Mouse (Mus musculus): ENCODE results near the gene Aip.
"Not testable (repeated sequence)": the region's sequence is repeated elsewhere in the genome, so short reads cannot be mapped to it uniquely, and the experiment has no call there.

Gene Aip

DNA sequence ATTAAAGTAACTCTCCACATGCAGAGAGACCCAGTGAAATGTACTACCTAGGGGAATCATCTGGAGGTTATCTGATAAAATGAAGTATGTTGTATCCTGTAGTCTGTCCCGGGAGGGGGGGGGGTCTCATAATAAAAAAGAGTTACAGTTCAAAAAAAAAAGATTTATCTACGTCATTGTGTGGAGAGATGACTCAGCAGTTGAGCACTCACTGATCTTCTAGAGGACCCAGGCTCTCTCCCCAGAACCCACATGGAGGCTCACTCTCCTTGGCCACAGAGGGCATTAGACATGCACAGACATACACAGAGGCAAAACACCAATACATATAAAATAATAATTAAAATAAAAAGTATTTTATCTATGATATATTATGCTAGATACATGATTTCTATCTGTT, 34.3 kb downstream of the Aip start:
- DNase-seq (ENCODE audit: low spot score in 2 of 2) = no peak

DNA sequence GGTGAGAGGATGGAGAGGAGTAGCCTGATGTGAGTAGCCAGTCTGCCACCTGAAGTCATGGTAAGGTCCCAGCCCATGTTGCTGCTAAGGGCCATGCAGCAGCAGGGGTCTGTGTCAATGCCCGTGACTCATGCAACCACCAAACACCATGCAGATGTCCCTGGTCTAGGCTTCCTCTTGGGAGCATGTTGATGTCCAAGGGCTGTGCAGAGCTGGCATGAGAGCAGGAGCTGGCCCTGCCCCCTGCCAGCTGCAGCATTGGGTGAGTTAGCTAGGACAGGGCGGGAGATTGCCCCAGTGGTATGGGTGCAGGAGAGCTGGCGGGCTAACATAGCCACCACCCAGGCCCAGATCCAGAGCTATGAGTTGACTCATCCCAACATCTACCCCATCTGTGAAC, 35.2 kb downstream of the Aip start:
- no peak for DNase-seq (ENCODE audit: low spot score in 2 of 2)

DNA sequence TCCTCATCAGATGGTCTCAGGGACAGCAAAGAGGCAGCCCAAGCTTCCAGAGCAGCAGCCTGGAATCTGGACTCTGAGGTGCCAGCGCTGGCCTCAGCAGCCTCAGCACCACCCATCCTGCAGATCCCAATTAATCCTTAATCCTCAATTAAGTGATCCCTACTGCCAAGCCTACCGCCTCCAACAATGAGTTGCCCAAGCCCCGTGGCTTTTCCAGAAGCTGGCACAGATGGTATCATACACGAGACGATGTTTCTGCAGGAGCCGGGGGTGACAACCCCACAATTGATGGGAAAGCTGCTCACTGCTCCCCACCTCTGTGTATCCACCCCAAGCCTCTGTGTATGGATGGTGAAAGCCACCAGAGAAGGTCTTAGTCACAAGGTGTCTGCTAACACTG, 36.5 kb downstream of the Aip start:
- no peak for DNase-seq (ENCODE audit: low spot score in 2 of 2)

DNA sequence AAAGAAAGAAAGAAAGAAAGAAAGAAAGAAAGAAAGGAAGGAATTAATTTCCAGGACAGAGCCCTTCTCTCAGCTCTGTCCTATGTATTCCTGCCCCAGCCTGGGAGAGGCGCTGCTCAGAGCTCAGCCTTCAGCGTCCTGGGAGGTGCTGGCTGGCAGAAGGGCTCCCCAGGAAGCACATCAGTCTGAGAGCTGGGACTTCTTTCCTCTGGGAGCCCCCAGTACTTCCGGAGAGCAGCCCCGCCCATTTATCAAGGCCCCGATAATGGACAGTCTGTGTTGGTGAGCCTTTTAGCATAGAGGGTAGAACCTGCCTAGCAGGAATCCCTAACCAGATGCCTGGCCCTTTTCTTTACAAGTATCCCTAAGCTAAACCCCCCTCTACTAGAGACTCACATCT, 37.5 kb downstream of the Aip start:
- DNase-seq (ENCODE audit: low spot score in 2 of 2) = no peak

DNA sequence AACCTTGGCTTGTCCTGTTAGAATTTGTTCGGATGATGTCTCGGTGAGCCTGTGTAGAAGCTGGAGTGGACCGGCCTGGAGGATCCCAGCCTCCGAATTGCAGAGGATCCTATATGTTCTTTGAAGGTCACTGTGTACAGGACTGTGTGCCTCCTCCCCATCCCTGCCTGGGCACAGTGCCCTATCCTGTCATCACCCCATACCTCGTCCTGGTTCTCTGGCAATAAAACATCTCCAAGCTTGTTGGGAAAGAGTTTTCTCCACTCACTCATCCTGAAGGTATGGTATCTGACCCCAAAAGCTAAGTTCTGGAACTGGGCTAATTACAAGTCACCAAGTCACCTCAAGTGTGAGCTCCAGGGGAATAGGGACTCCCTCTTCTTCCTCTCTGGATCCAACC, 38.6 kb downstream of the Aip start:
- no peak for DNase-seq (ENCODE audit: low spot score in 2 of 2)

DNA sequence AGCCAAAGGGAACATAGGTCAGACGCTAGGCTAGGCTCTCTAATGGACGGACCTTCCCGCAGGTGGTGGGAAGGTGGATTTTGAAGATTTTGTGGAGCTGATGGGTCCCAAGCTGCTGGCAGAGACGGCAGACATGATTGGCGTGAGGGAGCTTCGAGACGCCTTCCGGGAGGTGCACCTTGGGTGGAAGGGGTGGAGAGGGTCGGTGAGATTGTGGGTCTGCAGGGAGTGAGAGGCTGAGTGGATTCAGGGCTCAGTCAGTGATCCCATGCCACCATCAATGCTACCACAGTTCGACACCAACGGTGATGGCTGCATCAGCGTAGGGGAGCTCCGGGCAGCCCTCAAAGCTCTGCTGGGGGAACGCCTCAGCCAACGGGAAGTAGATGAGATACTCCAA, 39.5 kb downstream of the Aip start:
- DNase-seq (ENCODE audit: low spot score in 2 of 2) = no peak

DNA sequence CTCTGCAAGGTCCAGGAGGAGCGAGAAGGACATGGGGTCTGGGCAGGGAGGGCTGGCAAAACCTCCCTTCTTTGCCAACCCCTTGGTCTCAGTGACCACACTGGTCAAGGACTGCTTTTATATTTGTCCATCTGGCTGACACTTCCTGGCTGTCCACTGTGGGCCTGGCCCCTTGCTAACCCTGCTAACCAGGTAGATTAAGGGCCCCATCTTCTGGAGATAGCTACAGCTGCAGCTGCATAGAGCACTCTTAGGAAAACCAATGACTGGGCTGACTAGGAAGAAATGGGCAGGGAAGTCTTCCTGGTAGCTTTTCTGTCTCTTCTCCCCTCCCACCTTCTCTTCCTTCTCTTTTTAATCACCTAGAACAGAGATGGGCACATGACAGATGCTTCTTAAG, 40.7 kb downstream of the Aip start:
- no peak for DNase-seq (ENCODE audit: low spot score in 2 of 2)

DNA sequence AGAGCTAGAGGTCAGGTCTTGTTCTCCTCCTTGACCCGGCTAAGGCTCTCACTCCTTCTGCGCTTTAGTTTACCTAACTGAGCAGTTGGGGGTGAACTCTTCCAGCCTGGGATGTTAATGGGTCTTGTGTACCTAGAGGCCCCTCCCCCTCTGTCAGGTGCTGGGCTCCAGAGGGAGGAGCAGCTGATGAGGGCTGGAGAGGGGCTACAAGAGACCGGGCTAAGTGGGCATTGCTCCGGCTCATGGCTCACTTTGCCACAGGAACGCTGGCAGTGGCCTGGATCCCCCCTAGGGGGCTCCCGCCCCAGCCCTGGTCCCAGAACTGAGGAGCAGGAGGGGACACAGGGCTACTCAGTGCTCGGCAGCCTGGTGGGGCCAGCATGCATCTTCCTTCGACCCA, 41.8 kb downstream of the Aip start:
- DNase-seq (ENCODE audit: low spot score in 2 of 2) = no peak

DNA sequence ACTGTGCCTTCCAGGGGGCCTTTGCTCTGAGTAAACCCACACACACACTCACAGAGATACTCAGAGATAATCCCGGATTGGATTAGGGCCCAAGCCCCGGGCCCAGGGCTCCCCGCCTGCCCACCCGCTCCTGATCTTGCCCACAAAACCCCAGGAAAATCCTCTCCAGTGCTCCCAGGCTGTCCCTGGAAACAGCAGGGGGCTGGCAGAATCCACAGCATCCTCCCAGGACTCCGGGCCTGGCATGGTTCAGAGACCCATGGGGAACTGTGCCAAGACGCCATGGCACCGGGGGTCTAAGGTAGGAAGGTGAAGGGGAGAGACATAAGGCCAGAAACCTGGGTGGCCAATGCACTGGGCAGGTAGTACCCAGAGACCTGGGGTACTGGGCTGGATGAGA, 42.3 kb downstream of the Aip start:
- DNase-seq (ENCODE audit: low spot score in 2 of 2) = no peak

DNA sequence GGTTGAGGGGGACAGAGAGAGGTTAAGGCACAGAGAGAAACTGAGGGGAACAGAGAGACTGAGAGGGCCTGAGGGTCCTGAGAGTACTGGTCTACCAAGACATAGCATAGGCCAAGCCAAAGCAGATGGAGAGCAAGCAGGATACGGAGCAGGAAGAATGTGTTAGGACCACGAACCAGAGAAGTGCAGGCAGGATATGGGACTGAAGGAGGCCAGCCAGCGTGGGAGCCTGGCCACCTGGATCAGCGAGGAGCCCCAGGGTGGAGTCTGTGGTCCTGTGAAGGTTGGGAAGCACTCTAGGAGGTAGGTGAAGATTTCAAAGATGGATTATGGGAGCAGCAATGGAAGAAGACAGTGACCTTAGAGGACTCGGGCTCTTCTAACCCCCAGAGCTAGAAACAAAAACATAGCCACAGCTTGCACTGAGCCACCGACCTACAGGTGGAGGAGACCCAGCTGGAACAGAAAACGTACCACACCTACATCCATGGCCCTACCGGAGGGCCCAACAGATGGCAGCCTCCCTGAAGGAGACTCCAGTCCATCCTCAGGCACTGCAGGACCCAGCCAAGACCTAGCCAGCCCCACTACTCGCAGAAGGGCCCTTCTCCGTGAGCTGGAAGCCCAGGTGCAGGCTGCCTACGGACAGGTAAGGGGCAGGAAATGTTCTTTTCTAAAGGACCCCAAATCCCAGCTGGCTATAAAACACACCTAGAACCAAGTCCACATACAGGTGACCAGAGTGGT, 43.3 kb downstream of the Aip start:
- no peak for DNase-seq (ENCODE audit: low spot score in 2 of 2)

DNA sequence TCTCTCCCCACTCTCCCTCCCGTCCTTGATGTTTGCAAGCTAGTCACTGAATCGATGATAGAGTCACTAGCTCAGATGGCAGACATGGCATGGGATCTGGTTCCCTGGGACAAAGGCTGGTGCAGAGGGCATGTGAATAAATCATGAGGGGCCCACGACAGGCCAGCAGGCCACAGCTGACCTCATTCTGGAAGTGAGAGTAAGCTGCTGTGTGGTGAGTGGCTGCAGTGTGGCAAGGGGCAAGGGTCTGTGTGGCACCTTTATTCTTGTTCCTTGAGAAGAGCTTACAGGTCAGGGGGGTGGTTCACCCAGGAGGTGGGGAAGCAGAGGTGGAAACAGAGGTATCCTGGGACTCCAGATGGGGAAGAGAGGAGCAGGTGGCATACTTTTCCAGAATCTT, 44.3 kb downstream of the Aip start, which contains the start of gene Cabp2:
Cabp2 (plus strand) TSS at position 185 of the 400 bp plus-strand sequence.
- DNase-seq (ENCODE audit: low spot score in 2 of 2) = no peak

DNA sequence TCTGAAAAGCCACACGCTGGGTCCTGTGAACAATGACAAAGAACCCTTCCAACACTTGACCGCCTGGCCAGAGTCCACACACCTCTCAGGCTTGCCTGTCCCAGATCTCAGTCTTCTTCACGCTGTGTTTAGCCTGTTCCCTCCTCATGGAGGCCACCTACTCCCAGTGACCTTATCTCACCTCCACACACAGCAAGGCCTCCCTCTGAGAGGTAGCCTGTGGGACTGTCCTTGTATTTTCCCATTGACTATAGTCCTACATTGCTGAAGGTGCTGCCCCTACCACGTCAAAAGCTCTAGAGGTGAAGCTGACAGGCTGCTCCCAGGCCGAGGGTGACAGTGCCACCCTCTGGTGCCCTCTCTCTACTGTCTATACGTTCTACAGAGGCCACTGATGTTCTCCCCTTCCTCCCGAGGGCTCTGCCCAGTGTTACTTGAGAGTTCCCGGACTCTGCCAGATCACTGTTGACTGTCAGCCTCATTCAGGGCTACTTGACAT, 45.1 kb downstream of the Aip start:
- DNase-seq (ENCODE audit: low spot score in 2 of 2) = no peak

DNA sequence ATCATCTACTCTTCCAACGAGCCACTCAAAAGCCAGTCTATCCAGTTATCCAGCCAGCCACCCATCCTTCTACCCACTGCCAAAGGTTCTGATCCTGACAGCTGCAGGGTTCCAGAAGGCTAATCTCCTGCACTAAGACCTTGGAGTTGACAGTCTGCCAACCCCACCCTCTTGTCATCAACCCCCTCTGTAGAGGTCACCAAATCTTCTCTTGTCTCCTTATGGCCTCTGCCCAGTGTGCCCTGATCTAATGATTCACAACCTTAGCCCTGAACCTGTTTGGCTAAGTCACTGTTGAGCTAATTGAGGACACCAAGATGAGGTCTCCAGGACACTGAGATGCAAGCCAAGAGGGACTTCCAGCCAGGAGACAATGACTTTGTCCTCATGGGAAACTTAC, 46.1 kb downstream of the Aip start:
- no peak for DNase-seq (ENCODE audit: low spot score in 2 of 2)

DNA sequence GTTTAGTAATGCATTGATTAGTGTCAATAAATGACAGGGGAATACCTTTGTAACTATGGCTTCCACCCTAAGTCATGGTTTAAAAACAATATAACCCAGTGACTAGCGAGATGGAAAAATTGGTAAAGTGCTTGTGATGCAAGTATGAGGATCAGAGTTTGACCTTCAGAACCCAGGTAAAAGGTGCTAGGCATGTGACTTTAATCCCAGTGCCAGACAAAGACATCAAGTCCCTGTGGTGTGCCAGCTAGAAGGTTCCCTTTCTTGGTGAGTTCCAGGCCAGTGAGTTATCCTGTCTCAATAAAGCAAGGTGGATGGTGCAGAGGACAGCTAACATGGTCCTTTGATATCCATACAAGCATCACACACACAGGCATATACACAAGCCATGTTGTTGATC, 50.1 kb downstream of the Aip start:
- no peak for DNase-seq (ENCODE audit: low spot score in 2 of 2)

DNA sequence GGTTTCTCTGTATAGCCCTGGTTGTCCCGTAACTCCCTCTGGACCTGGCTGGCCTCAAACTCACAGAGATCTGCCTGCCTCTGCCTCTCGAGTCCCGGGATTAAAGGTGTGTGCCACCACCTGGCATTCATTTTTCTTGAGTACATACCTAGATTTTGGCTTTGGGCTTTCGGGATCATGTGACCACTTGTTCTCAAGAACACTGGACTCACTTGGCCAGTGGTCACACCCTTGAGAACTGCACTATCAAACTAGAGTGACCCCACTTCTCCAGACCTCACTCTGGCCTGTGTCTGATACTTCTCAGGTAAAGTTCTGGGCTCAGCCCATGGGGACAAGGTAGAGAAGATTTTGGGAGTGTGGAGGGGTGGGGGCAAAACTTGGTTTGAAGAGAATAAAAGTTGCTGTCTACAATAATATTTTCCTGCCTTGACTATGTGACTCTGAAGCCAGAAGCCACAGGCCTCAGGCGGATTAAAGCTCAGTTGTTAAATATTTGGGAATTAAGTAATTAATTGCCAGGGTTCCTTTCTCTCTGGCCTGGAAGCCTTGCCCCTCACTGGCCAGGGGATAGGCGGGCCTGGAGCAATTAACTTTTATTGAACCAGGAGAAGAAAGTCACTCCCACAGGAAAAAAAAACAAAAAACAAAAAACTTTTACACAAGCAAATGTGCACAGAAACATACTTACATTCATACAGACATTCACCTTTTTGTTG, 52.8 kb downstream of the Aip start:
- DNase-seq (ENCODE audit: low spot score in 2 of 2) = no peak

DNA sequence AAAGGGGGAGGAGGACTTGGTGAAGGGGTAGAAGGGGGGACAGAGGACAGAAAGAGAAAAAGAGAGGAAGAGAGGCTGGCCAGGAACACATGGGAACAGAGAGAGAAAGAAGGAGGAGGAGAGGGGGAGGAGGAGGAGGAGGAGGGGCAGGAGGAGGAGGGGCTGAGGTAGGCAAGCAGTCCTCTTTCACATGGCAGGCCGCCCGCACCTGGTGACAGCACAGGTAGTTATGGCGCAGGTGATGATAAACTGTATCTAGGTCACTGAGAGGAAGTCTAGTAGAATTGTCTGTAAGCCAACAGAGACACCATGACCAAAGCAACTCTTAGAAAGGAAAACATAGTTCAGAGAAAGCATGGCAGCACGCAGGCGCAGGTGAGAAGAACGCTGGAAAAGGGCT, 54.3 kb downstream of the Aip start:
- DNase-seq (ENCODE audit: low spot score in 2 of 2) = no peak

DNA sequence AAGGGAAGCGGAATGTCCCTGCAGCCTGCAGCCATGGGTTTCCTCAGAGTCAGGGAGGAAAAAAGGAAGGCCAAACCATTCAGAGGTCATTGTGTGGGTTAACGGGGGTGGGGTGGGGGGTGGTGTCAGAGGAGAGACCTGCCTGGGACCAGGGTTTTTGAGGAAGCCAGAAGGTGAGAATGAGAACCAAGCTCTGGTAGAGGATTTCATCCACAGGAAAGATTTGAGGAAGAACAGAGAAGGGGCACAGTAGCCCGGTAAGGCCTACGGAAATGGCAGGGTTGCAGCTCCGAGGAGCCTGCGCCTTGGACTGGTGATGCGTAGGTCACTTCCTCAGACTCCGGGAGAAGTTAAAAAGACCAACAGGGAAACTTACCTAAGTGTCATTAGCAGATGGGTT, 54.9 kb downstream of the Aip start:
- no peak for DNase-seq (ENCODE audit: low spot score in 2 of 2)

DNA sequence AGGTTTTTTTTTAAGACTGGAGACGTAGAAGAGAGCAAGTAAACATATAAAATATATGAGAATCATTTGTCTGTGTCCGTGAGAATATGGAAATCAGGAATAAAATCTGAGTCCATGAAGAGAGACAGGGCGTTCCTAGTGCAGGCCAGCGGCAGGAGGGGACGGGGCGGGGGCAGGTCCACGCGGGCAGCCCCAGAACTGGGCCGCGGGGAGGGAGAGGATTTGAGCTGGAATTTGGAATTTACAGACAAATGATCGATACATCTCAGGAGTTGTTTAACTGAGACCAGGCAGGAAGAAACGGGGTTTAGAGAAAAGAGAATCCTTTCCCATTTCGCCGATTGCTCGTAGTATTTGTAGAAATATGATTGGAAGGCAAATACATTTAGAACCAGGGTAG, 55.3 kb downstream of the Aip start:
- no peak for DNase-seq (ENCODE audit: low spot score in 2 of 2)

DNA sequence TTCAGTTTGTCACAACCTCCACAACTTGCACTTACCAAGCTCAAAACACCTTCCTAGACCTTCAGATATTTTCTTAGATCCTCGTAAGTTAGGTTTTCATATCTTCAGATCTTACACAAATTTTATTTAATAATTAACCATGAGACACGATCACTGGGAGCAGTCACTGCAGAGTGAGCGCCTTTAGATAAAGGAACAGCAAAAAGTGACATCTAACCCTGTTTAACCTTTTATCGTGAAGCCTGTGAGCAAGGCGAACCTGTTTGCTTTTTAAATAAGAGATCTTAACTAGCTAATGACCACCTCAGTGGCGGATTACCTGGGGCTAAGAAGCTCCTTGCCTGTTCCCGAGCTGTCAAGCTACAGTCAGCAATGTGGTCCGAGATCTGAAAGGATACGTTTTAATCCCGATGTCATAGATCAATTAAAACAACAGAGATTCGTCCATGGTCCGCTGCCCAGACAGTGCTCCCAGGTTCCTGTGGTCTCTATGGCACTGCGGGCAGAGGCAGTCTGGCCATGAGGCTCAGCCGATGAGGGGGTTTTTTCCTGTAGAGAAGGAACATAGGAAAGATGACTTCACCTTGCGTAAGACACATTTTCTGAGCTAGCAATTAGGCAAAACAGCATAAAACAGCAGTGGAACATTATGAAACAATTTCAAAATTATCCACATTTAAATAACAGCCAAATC, 56.8 kb downstream of the Aip start:
- DNase-seq (ENCODE audit: low spot score in 2 of 2) = no peak

DNA sequence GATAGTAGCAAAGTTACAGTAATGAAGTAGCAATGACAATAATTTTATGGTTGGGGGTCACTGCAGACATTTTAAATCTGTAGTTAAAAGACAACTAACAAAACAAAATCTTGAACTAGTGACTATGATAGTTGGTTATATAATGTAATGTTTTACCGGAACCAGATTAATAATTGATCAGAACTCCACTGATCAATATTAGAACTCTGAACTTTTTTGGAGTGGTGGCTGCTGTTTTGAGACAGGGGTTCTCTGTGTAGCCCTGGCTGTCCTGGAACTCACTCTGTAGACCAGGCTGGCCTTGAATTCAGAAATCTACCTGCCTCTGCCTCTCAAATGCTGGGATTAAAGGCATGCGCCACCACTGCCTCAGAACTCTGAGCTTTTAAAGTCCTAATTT, 57.4 kb downstream of the Aip start:
- DNase-seq (ENCODE audit: low spot score in 2 of 2) = not testable (repeated sequence)

DNA sequence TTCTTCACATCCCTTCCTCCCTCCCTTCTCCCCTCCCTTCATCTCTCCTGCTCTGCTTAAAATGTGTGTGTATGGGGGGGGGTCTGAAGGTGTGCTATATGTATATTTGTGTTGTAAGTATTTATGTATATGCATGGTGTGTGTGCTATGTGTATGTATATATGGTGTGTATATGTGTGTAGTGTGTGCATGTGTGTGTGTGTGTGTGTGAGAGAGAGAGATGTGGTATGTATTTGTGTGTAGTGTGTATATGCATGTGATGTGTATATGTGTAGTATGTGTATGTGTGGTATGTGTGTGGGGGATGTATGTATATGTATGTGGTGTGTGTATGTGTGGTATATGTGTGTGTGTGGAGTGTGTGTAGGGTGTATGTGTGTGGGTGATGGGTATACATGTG, 58.8 kb downstream of the Aip start:
- DNase-seq (ENCODE audit: low spot score in 2 of 2) = no peak

DNA sequence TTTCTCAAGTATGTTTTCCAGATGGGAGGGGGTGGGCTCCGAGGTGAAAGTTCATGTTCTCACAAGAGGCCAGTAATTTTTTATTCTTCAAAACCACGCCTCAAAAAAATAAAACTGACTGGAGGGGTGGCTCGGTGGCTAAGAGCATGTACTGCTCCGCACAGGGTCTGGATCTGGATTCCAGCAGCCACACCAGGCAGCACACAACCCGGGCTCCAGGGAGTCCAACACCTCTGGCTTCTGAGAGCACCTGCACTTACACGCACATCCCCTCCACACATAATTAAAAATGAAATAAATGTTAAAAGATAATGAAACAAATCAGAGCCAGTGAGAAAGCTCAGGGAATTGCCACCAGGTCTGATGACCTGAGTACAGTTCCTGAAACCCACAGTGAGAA, 59.4 kb downstream of the Aip start:
- no peak for DNase-seq (ENCODE audit: low spot score in 2 of 2)

DNA sequence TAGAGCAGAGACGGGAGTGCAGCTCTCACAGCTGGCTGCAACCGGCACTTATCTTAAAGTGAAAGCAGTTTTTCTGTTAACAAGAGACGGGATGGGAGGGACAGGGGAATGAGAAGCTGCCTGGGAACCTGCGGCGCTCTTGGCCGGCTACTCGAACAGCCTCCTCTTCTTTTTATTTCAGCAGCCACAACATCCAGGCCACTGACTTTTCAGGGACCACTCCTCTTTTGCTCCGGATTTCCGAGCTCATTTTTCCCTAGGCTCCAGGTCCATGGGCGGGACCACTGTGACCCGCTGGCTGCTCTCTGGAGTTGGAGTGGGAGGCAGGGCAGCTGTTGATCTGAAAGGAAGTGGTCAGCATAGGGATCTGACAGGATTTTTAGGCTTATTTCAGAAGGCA, 61.2 kb downstream of the Aip start:
- not testable (repeated sequence) for DNase-seq (ENCODE audit: low spot score in 2 of 2)

Data from left cerebral cortex, adult 9 months (tissue).